Mouse (Mus musculus) 3134 (cell line): ENCODE data around the gene Pip5k1b.
A peak's percentile ranks its signal among the peaks of the same experiment; 100 is the strongest.

Experiments used
- DNase-seq: peaks from one replicate; pipeline ENCODE4 v3.0.0-alpha.2; 2011; ENCODE audit warnings: low spot score; ENCODE audit not compliant: insufficient read length; ENCODE audit errors: extremely low read depth

Pip5k1b gene

DNA sequence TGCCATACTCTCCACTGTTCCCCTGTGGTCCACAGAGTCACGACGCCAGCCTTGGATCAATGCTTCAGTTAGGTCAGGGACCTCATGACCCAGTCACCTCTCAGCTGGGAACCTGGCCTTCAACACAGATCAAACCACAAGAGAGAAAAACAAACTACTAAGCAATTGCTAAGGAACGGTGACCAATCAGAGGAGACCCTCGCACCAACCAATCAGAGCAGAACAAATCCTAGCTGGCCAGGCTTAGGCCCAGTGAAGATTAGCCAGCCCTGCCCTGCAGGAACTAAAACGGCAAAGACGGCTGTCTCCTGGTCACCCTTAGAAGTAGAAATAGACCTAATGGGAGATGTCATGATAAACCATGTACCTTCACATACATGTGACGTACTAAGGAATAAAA is 284.3 kb downstream of the Pip5k1b start:
- peak; percentile 18 for DNase-seq

DNA sequence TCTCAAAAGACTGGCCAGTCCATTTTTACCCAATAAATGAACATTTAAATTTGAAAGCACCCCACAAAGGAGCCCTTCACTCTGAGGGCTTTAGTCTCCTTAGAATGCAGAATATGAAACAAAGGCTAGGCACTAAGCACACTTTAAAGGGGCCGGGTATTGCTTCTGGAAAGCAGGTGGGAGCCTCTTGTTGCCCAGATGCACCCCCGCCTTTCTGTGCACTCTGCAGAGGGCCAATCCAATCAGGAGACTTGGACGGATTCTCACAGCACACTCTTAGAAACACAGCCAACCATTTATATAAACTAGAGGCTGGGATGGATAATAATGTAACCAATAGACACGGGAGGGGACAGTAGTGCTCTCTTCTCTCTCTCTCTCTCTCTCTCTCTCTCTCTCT is 287.1 kb downstream of the Pip5k1b start:
- DNase-seq: no peak

DNA sequence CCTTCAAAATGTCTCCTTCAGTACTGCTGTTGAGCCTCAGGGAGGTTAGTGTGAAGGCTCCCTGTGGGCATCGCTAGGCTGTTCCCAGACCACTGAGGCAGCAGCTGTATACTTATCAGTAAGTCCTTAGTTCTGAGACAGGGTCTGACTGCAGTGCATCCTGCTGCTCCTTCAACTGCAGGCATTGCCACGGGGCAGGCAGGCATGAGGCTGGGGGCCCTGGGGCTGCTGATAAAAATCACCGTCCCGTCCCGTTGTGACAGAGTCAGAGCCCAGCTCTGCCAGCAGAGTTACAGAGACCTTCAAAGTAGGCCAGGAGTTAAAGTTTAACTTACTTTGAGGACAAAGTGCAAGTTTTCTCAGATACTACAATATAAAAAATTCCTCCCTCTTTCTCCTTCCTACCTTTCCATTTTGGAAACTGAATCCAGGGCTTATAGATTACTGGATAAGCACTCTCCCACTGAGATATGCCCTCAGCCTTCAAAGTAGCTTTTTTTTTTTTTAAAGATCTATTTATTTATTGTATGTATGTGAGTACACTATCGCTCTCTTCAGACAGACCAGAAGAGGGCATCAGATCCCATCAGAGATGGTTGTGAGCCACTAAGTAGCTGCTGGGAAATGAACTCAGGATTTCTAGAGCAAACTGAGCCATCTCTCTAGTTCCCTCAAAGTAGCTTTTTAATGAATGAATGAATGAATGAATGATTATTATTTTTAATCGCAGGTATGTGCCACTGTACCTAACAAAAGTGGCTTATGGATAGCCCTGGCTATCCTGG is 289.4 kb downstream of the Pip5k1b start:
- no peak for DNase-seq

DNA sequence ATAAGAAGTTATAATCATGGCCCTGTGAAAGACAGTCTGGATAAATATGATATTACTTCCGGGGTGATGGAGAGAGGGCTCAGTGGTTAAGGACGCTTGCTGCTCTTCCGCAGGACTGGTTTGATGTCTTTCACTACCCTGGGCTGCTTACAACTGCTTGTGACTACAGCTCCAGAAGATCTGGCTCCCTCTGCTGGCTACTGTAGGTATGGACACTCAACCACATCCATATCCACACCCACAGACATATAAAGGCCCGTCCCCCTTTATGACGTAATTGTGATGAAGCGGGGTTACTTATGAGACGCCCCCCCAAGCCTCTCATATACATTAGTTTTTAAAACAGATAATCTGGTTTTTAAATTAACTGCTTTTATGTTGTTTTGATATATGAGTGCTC is 290.7 kb downstream of the Pip5k1b start:
- peak; percentile 57 for DNase-seq

DNA sequence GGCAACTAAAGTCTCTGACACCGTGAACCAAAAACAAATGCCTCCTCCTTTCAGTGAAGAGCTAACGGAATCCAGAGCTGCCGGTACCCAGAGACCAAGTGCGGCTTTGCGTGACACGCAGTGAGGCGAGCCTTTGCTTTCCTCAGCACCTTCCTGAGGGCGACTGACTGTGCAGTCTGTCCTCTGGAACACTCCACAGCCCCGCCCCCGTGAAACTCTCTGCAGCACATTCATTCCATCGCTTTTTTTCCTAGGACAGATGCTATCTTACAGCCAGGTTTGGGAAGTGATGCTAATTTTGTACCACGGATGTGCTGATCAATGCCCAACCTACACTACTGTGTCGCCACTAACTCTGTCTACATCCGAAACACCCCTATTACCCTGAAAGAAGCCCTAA is 292.9 kb downstream of the Pip5k1b start:
- DNase-seq: no peak

DNA sequence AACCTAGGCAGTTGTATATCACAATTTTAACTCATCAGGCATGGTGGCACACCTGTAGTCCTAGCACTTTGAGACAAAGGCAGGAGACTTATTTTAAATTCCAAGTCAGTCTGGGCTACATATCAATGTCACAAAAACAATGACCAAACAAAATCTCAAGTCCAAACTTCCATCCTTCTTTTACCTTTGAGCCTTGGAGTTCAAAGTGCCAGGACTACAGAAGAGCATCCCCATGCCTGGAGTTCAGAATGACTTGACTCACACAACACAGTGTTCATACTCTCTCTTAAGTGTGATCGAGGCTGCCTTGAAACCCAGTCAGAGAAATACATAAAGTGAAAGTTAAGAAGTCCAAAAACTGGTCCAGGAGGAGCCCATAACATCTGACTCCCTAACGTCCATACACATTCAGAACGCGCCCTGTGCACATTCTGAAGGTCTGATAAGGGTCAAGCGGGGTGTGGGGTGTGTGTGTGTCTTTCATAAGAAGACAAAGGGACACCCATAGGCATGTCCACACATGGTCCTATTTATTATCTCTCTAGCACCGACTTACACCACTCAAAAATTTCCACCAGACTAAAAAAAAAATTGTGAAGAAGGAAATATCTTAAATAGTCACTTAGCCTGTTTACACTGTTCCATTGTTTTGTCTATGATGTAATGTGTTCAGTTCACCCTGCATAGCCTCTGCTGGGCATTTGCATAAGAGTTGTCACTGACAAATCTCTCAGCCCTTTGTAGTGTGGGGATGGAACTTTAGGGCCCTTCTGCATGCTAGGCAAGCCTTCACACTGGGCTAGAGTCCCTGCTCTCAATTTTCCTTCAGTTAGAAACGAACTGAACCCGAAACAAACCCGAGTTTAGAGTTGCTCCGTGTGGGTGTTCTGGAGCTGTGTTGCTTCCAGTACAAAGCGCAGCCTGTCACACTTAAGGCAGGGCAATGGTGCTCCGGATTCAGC is 296.0 kb downstream of the Pip5k1b start:
- DNase-seq: no peak

DNA sequence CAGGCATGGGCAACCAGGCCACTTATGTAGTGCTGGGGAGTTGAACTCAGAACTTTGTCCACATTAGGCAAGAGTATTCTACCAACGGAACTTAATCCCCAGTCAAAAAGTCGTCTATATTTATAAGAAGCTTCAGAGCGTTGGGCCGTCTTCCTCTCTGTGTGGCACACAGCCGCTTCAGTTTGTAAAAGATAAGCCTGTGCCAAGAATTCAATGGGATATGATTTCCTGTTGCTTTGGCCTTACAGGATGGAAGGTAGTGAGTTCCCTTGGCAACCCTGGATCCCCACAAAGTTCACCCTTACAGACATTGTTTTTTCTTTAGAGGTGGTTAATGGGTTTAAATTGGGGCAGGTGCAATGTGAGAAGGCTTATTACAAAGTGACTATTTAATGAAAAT is 297.3 kb downstream of the Pip5k1b start:
- DNase-seq: no peak

DNA sequence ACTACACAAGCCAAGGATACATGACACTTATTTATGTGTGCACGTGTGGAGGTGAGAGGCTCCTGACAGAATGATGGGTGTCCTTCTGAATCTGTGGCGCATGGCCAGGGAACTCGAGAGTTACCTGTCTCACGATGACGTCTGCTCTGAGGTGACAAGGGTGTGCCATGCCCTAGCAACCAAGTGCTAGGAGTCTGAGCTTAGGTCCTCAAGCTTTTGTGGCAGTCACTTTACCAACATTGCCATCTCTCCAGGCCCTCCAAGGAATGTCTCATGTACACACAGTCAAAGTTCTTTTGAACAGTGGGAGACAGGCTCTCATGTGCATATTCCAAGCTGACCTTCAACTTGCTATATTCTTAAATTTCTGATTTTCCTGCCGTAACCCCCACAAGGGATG is 297.7 kb downstream of the Pip5k1b start:
- DNase-seq: no peak

DNA sequence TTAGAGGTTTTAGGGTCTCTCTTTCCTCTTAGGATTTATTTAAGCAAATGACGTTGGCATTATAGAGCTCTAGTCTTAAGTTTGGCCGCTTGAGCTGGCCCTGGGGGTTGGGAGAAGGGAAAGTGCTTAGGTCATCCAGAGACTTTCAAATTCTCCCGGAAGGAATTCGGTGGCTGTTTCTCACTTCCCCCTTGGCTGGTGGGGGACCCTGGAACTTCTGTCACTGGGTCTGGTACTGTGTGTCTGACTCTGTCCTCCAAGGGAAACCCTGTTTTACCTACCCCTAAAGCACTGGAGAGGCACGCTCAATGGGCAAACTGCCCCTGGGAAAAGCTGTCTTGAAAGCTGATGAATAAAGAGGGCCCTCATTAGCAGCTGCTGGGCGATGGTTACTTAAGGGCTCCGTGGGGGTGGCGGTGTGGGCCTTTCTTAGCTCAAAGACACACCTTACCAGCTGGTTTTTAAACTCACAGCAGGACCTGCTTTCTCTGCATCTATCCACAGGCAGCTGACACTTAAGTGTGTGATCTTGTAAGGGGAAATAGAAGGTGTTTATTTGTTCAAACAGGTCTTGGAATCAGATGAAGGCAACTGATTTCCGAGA is 301.9 kb downstream of the Pip5k1b start:
- DNase-seq: no peak

DNA sequence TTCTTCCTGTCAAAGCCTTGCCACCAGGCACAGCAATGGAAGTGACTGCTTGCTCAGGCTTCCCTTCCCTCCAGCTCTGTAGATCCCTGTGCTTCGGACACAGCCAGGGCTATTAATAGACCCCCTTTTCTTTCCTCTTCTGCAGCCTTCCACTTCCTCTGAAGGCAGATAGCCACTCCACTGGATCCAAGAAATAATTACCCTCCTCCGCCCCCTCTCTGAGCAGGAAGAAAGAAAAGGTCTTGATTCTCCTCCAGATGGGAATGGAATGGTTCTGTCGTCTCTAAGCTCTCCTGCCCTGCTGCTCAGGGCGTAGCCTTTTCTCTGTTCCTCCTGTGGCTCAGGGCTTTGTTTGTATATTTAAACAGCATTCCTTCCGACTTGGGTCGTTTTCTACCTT is 303.8 kb downstream of the Pip5k1b start:
- DNase-seq: no peak
